Mouse (Mus musculus) embryonic fibroblast, embryonic 13.5 days (primary cell): ENCODE results near the gene Ifnar2. TPM values are rescaled to one million over a fixed set of nuclear protein-coding genes. Genes with fewer than 3 reads are reported as not detected.
"Not testable (repeated sequence)": the region's sequence is repeated elsewhere in the genome, so short reads cannot be mapped to it uniquely, and the experiment has no call there.

Experiments used
- H3K27ac ChIP-seq: 2 replicates; pipeline ENCODE4 v1.5.1; 2012; ENCODE audit warnings: low read length, control low read depth, inconsistent platforms; ENCODE audit not compliant: insufficient read depth
- H3K4me1 ChIP-seq: 2 replicates; pipeline ENCODE4 v1.6.1; 2011; ENCODE audit warnings: low read length; ENCODE audit not compliant: control insufficient read depth, insufficient read depth
- H3K4me3 ChIP-seq: 2 replicates; pipeline ENCODE4 v1.5.1; 2011; ENCODE audit warnings: mild to moderate bottlenecking, control low read depth, low read length; ENCODE audit not compliant: insufficient read depth
- CTCF ChIP-seq: IDR thresholded peaks from 2 replicates; pipeline ENCODE4 v1.5.1; 2011; ENCODE audit warnings: mild to moderate bottlenecking, control low read depth, low read length, moderate library complexity, borderline replicate concordance; ENCODE audit not compliant: insufficient read depth
- POLR2A ChIP-seq: IDR thresholded peaks from 2 replicates; pipeline ENCODE4 v1.6.1; 2011; ENCODE audit warnings: low read depth, mild to moderate bottlenecking, control low read depth, low read length, moderate library complexity
- polyA plus RNA-seq: library from polyadenylated mRNA; stranded (reverse); fragments of >200 nt; gene quantifications from 2 replicates; pipeline ENCODE4 v1.2.4, GENCODE M21; 2011; ENCODE audit warnings: low read depth; ENCODE audit not compliant: missing spikeins, insufficient read length

The Ifnar2 gene
- polyA plus RNA-seq, 1 experiment, result 68.1 TPM

- Histone ChIP-seq H3K4me3 (no peak overlapping the region), H3K4me1 (no peaks in the 10 kb centered on the region), H3K27ac (no peak overlapping the region)
- no peak for TF ChIP-seq POLR2A
- TF ChIP-seq CTCF, result no peak
Measured at GRCm38 (mm10) chr16:91438081-91438480, 65.5 kb downstream of the Ifnar2 start.

- not testable (repeated sequence) for H3K27ac ChIP-seq, H3K4me1 ChIP-seq, H3K4me3 ChIP-seq
Measured at GRCm38 (mm10) chr16:91438599-91438998, 66.0 kb downstream of the Ifnar2 start.

- Histone ChIP-seq H3K27ac (no peak overlapping the region), H3K4me3 (no peak overlapping the region), H3K4me1 (no peaks in the 10 kb centered on the region)
- no peak for TF ChIP-seq POLR2A
- TF ChIP-seq CTCF, result peak; percentile 20; the same call in 1 of the 2 replicates
Measured at GRCm38 (mm10) chr16:91441366-91441765, 68.8 kb downstream of the Ifnar2 start.

GRCm38 (mm10) chr16:91441811-91442240 is 69.2 kb downstream of the Ifnar2 start:
- Histone ChIP-seq H3K27ac (no peak overlapping the region), H3K4me1 (no peaks in the 10 kb centered on the region), H3K4me3 (no peak overlapping the region)
- no peak for TF ChIP-seq CTCF
- no peak for TF ChIP-seq POLR2A

- TF ChIP-seq CTCF (no peak), POLR2A (no peak)
- H3K4me3 ChIP-seq, result no peak overlapping the region
- H3K4me1 ChIP-seq, result no peaks in the 10 kb centered on the region
- no peak overlapping the region for H3K27ac ChIP-seq
Measured at GRCm38 (mm10) chr16:91442446-91442845, 69.9 kb downstream of the Ifnar2 start.

- TF ChIP-seq CTCF (no peak), POLR2A (no peak)
- no peaks in the 10 kb centered on the region for H3K4me1 ChIP-seq
- no peak overlapping the region for H3K27ac ChIP-seq
- no peak overlapping the region for H3K4me3 ChIP-seq
Measured at GRCm38 (mm10) chr16:91443211-91443611, 70.6 kb downstream of the Ifnar2 start.

- H3K4me3 ChIP-seq, result no peak overlapping the region
- no peak for TF ChIP-seq POLR2A
- no peak for TF ChIP-seq CTCF
- no peak overlapping the region for H3K27ac ChIP-seq
- no peaks in the 10 kb centered on the region for H3K4me1 ChIP-seq
Measured at GRCm38 (mm10) chr16:91444847-91445246, 72.3 kb downstream of the Ifnar2 start.

GRCm38 (mm10) chr16:91445566-91445965 is 73.0 kb downstream of the Ifnar2 start:
- Histone ChIP-seq H3K27ac (no peak overlapping the region), H3K4me1 (no peaks in the 10 kb centered on the region), H3K4me3 (no peak overlapping the region)
- TF ChIP-seq CTCF, result no peak
- no peak for TF ChIP-seq POLR2A

- TF ChIP-seq POLR2A (no peak), CTCF (no peak)
- no peak overlapping the region for H3K4me3 ChIP-seq
- peaks cover 1% of the 10 kb centered on the region for H3K4me1 ChIP-seq
- no peak overlapping the region for H3K27ac ChIP-seq
Measured at GRCm38 (mm10) chr16:91446778-91447511, 74.4 kb downstream of the Ifnar2 start.

- Histone ChIP-seq H3K27ac (no peak overlapping the region), H3K4me3 (no peak overlapping the region), H3K4me1 (peaks cover 7% of the 10 kb centered on the region)
- TF ChIP-seq POLR2A (no peak), CTCF (no peak)
Measured at GRCm38 (mm10) chr16:91447512-91447900, 74.9 kb downstream of the Ifnar2 start.

GRCm38 (mm10) chr16:91448088-91448487 is 75.5 kb downstream of the Ifnar2 start:
- peaks cover 11% of the 10 kb centered on the region for H3K4me1 ChIP-seq
- no peak for TF ChIP-seq CTCF
- no peak for TF ChIP-seq POLR2A
- no peak overlapping the region for H3K4me3 ChIP-seq

GRCm38 (mm10) chr16:91448895-91449294 is 76.3 kb downstream of the Ifnar2 start:
- Histone ChIP-seq H3K4me1 (peaks cover 11% of the 10 kb centered on the region), H3K27ac (no peak overlapping the region), H3K4me3 (no peak overlapping the region)
- TF ChIP-seq CTCF, result no peak
- TF ChIP-seq POLR2A, result no peak

More at GRCm38 (mm10) chr16:91448088-91448487, 75.5 kb downstream of the Ifnar2 start:
- H3K27ac ChIP-seq, result no peak overlapping the region
